Mouse (Mus musculus) C2C12 (cell line): ENCODE data around the gene Phf1.

ENCODE experiments used
- CTCF ChIP-seq: IDR thresholded peaks from one replicate; pipeline ENCODE4 v1.5.1; 2011; ENCODE audit not compliant: control insufficient read depth, insufficient read depth, insufficient read length
- MYOG ChIP-seq: IDR thresholded peaks from one replicate; pipeline ENCODE4 v1.6.1; 2011; ENCODE audit not compliant: control insufficient read depth, insufficient read length; ENCODE audit errors: extremely low read depth

- TF ChIP-seq CTCF (no peak), MYOG (no peak)
Measured at GRCm38 (mm10) chr17:26938731-26939130, 5.9 kb downstream of the Phf1 start.
